Mouse (Mus musculus) embryo, embryonic 11 days (tissue): Measurements from ENCODE around the gene Pou1f1.

Experiments
- DNase-seq: peaks from one replicate; pipeline ENCODE4 v3.0.0-alpha.2; 2015

Gene Pou1f1

DNA sequence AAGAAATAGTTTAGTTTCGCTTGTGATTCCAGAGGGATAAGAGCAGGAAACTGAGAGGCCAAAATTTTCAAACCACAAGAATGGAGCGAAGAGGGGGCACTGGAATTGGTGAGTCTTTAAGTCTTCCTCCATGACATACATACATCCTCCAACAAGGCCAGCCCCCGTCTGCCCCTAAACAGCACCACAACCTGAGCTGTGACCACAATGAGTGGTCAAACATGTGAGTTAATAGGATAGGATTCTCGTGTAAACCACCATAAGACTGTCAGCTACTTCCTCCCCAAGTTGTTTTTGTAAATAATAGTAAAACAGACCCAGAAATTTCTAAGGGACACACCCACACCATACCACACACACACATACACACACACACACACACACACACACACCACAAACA, 48.5 kb downstream of the Pou1f1 start:
- DNase-seq = no peak

DNA sequence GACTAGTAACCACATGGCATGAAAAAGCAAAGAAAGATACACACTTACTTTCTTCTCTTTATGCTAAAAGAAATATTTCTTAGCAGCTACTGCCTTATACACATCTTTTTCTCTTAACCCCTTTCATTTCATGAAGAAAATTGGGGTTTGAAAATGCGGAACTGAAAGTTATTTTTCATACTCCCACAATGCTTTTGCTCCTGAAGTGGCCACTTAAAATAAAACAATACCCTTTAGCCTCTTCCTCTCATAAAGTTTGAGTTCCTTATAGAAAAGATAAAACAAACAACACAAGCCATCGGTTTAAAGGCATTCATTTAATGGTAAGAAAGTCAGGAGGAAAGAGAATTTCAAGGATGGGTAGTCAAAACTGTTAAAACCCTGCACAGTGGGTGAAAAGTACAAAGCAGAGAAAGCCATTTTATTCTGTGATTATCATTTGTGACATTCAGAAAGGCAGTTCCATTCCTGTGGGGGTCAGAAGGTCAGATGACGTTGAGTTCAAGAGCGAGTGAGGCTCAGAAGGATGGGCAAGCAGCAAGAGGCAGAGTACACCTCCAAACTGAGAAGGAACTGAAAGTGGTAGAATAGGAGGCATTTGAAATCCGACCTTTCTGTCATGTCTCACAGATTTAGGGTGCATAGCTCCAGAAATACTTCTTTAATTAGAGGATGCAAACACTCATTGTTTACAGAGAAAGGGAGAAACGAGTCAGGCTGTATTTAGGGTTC, 57.2 kb downstream of the Pou1f1 start:
- no peak for DNase-seq
